Mouse (Mus musculus) 3T3-L1 (cell line): ENCODE measurements at regions not wholly inside any gene's neighbourhood (a gene's known extent, or its start where the extent isn't known, plus 50 kb on each side); places are given as distances from the start of the nearest gene placed in this dataset.

ENCODE experiments used
- DNase-seq: peaks from one replicate; pipeline ENCODE4 v3.0.0-alpha.2; 2015; ENCODE audit warnings: low read depth, low spot score

DNA sequence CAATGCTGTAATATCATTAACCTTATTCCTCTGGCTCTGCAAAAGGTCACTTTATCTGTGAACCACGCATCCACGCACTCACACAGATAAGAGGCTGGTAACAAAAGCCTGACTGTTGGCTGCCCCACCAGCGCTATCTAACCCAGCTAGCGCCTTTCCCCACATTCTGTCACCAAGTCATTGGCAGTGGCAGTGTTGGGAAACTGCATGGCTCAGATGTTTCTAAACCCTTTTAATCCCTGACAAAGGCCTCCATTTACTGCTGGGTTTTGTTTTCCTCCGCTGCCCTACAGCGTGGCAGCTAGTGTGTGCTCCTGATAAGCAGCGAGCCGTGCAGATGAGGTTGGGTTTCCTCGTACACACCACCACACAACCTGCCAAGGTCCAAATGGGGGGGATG lies 55.7 kb downstream of the Id4 start:
- no peak for DNase-seq

DNA sequence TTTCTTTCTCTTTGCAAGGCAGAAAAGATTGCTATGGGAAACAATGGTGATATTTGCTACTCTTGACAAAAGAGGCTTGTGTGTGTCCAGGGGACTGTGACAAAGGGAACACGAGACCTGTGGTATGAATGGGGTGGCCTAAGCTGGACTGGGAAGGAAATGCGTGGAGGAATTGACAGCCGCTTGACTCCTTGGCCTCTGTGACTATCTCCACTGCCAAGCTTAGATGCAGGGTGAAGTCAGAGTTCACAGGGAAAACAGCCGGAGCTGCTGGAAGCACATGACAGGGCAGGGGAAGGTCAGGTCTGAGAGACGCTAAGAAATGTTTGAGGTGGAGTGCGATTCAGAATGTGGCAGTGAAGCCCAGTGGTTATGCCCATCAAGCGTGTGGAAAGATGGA lies 56.4 kb downstream of the Id4 start:
- no peak for DNase-seq

DNA sequence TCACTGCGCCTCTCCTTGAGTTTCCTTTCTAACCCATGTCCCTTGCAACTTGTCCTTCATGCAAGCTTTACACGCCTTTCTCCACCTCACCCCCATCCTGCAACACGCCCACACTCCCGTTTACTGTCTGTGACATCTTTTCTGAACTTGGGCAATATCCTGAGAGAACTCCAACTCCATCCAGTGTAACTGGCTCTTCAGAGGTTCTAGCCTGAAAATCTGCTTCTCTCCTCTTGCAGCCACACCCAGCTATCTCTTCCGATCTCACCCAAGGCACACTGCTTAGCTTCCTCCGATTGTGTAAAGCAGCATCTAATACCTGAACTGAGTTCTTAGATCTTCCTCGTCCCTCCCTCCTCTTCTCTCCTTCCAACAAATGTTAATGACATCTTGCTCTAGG lies 58.0 kb downstream of the Id4 start:
- DNase-seq, result no peak

DNA sequence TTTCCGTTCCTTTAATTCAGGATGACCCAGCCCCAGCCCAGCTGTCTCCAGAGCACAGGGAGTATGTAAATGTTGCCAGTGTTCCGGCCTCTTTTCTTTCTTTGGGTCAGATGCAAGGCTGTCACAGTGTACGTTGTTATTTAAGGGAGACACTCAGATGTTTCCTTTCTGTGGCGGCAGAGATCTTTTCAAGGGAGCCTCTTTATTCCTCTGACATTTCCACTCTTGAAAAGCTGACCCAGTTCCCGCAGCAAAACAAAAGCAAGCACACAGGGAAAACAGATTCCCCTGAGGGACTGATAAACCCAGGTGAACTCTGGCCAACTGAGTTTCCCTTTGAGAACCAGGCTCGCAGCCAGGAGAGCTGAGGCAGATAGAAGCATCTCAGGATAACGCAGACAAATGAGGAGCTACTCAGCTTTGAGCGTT lies 63.3 kb downstream of the Id4 start:
- no peak for DNase-seq

DNA sequence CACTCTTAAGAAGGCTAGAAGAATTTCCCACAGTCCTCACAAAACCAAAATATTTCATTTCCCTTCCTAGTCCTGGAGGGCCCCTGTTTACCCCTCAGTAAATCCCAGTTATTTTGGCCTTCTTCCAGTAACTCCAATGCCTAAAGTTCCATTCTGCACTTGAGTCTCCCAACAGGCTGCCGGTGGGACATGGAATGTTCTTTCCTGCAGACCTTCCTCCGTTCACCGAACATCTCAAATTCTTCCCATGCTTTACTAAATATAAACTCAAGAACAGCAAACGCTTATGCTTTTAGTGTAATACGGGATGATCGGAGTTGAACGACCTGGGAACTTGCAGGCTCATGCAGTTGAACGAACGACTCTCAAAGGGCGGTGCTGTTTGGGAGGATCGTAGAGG lies 69.6 kb downstream of the Id4 start:
- DNase-seq, result no peak

DNA sequence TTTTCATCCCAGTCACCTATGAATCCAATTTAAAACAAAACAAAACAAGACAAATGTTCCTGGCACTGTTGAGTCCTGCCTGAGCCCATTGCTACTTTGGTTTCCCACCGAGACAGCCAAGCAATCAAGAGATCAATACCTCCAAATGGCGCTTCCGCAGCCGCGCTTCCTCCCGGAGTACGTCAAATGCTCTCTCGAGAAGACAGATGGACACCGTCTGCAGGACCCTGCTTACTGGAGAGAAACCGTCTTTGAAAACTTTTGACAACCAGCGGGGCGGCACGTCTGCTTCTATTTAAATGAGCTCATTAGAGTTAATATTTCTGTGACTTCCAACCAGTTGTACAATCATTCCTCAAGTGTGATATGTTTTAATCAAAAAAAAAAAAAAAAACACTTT lies 75.1 kb downstream of the Id4 start:
- DNase-seq, result no peak

DNA sequence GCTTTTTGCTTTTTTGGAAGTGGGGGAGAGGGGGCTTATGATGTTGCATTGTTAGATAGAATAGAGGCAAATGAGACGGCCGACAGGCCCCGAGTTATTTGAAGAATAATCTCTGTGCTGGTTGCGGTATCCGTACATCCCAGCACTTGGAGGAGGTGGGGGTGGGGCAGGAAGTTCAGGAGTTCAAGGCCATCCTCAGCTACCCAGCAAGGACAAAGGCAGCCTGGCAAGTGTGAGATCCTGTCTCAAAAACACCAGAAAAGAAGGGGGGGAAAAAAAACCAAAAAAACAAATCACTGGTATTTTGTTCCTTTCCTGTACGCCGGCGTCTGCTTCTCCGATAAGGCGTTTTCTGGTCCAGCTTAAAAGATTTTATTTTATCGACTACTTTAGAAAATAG lies 75.6 kb downstream of the Id4 start:
- no peak for DNase-seq

DNA sequence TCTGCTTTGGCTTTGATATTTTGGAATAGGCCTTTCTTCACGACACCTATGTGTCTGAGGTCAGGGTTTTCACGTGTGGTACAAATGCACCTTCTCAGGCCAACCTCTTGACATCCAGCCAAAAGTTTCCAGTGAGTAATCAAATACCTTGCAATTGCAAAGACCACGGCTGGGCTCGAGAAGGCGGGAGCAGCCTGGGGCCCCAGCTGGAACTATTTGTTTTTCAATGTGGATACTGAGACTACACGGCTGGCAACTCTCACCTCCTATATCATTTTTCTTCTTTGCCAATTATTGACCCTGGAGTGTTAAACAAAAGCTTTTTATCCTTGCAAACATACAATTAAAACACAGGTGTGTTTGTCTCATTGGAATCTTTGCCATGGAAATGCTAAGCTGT lies 77.5 kb downstream of the Id4 start:
- DNase-seq, result peak; percentile 4

DNA sequence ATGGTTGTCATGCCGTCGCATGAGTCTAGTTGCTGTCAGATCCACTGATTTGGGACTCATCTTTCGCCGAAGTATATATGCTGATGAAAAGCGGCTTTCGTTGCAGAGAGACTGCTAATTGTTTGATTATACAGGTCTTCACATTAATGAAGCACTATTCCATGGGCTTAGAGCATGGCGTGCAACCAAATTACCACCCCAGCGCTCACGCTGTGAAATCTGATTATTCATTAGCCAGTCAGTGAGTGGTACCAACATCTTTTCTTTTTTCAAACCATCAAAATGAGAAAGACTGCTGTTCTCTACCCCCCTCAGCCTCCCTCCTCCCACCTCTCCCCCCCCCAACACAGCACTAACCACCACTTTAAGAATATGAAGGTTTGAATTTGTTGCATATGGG lies 89.1 kb downstream of the Id4 start:
- DNase-seq, result no peak

DNA sequence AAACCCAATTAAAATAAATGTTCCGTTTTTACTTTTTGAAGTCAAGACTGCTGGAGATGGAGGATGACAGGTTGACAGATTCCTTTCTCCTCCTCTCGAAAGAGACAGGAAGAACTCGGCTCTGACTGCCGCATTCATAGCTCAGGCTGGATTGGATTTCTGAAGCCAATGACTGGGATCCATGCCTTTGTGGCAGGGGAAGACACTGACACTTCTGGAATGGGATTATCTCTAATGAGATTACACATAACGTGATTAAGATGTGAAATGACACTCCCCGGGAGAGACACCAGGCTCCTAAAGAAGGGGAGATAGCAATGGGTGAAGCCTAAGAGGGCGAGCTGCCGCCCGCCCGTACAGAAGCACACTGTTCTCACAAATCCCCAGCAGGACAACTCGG lies 89.9 kb downstream of the Id4 start:
- DNase-seq, result no peak

DNA sequence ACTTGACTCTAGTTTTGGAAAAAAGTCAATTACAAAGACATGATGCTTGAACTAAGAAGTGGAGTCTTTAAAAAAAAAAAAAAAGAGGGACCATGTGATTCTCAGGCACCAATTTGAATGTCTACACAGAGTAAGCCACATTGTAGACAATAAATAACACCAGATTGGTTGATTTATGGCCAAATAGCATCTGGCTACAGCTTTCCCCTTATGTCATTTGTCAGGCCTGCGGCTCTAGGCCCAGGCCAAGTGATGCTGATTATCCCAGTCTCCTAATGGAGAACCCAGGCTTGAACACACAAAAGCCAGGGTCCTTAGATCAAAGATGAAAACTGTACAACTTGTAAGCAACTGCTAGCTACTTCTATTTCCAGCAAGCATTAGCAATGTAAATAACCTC lies 96.1 kb downstream of the Id4 start:
- DNase-seq, result no peak

DNA sequence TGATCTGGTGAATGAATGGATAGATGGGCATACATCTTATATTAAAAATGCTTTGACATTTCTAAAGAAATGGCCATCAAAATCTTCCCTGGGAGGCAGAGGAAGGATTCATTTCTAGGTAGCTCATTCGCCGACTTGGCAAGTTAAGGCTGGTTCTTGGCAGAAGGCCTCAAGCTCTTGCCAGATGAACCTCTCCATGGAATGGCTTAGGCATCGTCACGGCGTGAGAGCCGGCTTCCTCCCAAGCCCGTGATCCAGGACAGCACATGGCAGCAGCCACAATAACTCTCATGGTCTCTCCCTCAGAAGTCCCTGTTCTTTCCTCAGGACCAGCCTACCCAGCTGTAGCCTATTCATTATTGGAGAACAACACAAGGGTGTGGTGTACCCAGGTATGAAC lies 96.6 kb downstream of the Id4 start:
- DNase-seq, result no peak

DNA sequence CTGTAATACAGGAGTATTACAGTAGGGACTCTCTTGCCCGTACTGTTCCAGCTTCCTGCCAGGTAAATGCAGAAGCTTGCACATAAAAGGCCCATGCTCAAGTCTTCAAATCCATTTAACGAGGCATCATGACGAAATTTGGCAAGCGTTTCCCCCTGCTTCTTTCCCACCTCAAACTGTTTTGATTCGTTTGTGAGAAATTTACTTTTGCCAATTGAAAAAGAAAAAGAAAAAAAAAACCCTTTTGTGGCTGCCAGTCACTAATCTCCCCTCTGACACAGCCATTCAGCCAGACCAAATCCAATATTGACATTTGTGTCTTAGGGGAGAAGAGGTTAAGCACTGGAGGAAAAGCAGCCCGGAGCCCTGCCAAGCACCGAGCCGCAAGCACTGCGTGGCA lies 110.0 kb downstream of the Id4 start:
- no peak for DNase-seq

DNA sequence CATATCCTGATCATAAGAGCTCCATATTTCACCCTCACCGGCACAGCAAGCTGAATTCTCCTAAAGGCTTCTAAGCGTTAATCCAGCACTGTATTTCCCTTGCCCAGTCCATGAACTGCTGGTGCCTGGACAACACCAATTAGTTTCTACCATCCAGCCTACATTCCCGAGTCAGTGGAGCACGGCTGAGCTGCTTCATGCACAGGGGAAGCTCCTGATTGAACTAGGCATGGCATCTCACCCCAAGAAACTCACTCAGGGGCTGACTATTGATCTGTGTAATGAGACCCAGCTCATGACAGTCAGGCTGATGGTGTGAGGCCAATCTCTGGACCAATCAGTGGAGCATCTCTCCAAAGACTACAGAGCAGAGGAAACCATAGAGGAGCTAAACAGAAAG lies 115.4 kb downstream of the Id4 start:
- DNase-seq, result no peak

DNA sequence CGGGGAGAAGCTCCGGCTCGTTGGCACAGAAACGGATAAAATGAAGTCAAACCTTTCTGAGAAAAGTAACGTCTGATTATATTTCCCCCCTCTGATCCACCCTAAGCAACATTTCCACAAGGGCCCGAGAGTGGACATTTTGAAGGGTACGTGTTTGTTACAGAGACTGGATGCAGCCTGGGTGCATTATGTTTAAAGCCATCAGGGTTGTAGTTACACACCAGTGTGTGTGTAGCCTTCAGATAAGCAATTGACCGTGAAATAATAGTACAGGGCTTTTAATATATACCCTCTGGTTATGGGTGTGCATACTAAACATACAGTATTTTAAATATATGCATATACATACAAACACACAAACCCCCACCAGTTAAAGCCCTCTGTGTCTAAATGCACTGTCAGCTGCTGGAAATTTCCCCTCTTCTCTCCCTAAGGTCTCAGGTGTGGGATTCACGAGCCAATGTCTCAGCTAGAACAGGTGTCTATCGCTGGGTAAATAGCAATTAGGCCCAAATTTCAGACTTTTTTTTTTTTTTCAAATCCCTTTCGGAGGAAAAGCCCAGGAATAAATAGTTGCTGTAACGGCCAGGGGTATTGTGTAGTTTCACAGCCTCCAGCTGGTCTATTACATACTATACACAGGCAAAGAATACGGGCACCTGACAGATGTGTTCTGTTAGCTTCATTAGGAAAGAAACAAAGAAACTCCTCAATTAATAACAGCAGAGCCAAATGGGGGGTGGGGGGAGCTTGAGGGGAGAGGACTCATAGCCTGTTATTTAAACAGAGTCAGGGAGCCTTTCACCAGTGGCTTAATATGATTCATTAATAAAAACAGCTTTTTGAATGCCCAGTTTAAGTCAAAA lies 122.8 kb downstream of the Id4 start:
- DNase-seq, result no peak

DNA sequence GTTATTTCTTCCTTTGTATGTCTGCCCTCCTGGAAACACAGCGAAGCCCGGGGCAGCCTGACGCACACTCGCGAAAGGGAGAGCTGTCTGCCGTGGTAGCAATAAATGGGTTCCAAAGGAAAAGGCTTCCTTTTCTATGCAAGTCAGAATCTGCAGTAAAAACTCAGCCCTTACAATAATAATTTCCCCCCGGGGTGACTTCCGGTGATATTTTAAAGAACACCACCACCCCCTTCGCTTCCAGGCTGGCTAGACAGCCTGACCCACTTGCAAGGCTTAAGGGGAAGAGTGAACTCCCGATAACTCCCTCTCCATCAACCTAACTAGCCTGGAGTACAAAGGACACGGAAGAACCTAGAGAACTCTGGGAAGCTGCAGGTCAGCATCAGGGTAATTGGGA lies 123.9 kb downstream of the Id4 start:
- no peak for DNase-seq

DNA sequence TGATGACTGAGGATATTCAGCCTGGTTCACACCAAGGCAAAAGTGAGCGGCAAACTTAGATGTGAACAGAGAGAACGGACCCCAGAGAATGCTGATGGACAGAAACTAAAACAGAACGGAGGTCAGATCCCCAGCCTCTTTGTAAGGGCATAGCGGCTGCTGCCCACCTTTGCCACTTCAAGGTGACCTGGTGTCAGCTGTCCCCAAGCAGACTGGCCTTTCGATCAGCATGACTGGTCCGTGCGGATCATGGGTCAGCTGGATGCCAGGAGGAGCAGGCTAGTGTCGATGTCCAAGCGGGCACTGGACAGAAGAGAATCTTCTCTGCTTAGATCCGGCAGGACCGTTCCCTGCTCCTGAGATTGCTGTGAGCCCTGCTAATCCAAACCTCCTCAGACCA lies 122.1 kb downstream of the Zfp169 start:
- no peak for DNase-seq

DNA sequence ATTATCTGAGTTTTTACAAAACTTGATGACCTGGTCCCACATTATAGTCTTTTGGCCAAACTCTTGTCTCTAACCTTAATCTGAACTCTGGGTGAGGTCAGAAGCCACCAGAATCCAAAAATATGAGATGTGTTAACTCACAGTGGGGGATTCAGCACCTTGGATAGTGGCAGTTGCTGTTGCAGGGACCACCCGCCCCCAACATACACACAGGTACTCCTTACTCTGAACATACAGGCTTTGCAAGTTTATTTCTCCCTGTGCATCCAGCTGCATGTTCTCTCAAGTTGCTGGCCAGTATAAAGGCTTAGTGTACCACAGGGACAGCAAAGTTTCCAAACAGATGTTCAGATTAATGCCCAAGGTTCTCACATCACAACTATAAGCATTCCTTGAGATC lies 115.5 kb downstream of the Zfp169 start:
- no peak for DNase-seq

DNA sequence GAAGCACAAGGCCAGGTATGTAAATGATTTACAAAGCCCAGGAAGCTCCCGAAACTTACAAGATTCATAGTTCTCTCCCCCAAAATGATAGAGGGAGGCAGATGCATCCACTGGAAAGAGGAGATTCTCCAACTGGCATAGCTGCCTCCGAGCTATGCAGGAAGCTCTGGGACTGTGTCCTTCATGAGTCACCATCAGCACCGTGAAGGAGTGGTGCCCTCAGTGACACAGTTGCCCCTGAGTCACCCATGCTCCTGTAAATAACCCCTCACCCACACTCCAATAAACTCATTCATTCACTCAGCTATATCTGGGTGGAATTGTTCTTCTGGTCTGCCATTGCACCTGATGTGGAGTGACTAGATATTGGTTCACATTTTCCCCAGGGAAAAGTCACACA lies 114.6 kb downstream of the Zfp169 start:
- peak; percentile 24 for DNase-seq

DNA sequence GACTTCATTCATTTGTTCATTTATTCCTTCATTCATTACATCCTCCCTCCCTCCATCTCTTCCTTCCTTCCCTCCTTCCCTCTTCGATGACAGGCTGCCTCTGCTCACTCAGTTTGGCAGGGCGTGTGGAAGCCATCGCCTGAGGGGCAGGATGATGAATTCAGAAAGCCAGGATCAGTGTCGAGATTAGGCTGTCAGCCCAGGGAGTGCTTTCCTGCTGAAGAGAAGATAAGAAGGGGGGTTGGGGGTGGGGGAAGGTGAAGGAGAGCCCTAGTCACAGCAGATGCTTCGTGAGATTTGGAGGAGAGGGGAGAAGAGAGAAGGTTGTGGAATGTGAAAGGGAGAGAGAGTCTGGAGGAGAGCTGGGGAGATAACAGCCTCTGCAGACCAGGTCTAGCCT lies 110.9 kb downstream of the Zfp169 start:
- DNase-seq, result peak; percentile 25

DNA sequence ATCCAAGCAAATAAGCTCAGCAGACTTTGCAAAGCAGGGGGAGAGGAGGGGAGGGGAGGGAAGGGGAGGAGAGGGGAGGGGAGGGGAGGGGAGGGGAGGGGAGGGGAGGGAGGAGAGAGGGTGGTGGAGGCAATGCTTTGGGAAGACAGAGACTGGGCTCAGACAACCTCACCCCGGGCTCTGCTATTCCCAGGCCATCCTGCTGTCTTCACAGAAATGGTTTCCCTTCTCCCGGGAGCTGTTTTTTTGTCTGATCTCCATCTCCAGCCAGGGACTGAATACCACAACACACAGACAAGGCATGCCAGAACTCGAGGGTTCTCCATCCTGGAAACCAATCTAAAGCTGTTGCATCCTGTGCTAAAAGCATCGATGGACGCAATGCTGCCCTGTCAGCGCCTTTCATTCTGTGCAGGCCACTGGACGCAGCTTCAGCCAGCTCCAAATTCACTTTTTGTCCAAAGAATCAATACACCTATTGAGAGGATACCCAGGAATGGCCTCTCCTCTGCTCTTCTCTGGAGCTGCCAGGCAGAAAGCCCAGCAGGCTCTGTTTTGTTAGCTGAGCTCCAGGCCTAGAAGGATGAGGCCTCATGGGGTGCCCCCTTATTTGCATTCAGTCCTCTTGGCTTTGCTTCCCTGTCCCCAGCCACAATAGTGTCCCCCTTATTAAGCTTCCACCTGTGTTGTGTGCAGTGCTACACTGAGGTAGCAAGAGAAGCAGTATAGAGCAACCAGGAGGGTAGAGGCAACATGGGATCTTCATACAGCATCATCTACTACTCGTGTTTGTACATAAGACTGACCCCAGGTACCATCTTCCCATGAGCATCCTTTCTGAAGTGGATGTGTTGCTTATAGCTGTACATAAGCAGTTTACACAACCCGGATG lies 90.6 kb downstream of the Zfp169 start:
- no peak for DNase-seq

DNA sequence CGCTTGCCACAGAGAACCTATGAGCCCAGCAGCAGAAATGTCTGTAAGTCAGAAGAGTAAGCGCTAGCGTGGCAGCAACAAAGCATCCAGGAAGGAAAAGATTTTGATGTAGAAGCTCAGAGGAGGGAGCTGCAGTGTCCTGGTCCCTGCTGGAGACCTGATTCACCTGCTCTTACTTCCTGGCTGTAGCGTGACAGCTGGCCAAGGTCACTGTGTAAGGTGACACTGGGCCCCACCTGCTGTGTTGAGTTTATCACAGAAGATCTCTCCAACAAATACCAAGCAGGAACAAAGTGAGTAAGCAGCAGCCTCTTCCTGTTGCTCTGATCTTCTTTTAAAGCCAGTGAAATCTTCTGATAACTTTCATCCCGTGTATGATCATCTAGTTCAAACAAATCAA lies 86.4 kb downstream of the Zfp169 start:
- no peak for DNase-seq
